In genomic region chr2:164167752-164168570, GRCm38 (mm10) we compare ENCODE assay signal across 9 mouse cellular contexts. TPM values are rescaled to one million over a fixed set of nuclear protein-coding genes. Genes with fewer than 3 reads are reported as not detected.
A peak's percentile ranks its signal among the peaks of the same experiment; 100 is the strongest.
DNase-seq lines count a peak whose midpoint lies in the region; ATAC-seq lines count a peak whose summit lies in the region.
"Had no signal": no experiment of that assay in that cellular context is flagged by ENCODE, and none has a peak within 500 bp of the region (broad histone marks: within the 10 kb centered on the region; RNA-seq: fewer than 3 reads in every experiment).

No protein-coding gene starts in this region.

- H3K9me3 ChIP-seq in lung, embryonic 16.5 days (ENCODE audit: control insufficient read depth, low read length): no peaks in the 10 kb centered on the region
- no peaks in the 10 kb centered on the region for H3K9me3 ChIP-seq in forebrain, embryonic 10.5 days
- no peaks in the 10 kb centered on the region for H3K9me3 ChIP-seq in limb, embryonic 12.5 days
- H3K9me3 ChIP-seq in stomach, embryonic 16.5 days (replicated peaks; ENCODE audit: control insufficient read depth, low read length): no peaks in the 10 kb centered on the region

- H3K4me2 ChIP-seq in lung, embryonic 16.5 days (ENCODE audit: low read depth, low read length): peak overlapping the region; percentile 54
- H3K4me2 ChIP-seq in limb, embryonic 12.5 days: peak overlapping the region; percentile 61
- H3K4me2 ChIP-seq in stomach, embryonic 16.5 days (ENCODE audit: low read depth, low read length): peak overlapping the region; percentile 56

- peaks cover 59% of the 10 kb centered on the region for H3K27me3 ChIP-seq in lung, embryonic 16.5 days (ENCODE audit: control insufficient read depth, insufficient read depth, low read depth, low read length)
- peaks cover 85% of the 10 kb centered on the region for H3K27me3 ChIP-seq in forebrain, embryonic 10.5 days (ENCODE audit: poor library complexity, severe bottlenecking)
- H3K27me3 ChIP-seq in limb, embryonic 12.5 days: peaks cover 82% of the 10 kb centered on the region
- H3K27me3 ChIP-seq in stomach, embryonic 16.5 days (ENCODE audit: control insufficient read depth, insufficient read depth, low read length): peaks cover 58% of the 10 kb centered on the region

- no peak overlapping the region for H3K27ac ChIP-seq in lung, embryonic 16.5 days (ENCODE audit: low read length)
- H3K27ac ChIP-seq in forebrain, embryonic 10.5 days: no peak overlapping the region
- no peak overlapping the region for H3K27ac ChIP-seq in limb, embryonic 12.5 days
- no peak overlapping the region for H3K27ac ChIP-seq in stomach, embryonic 16.5 days (ENCODE audit: low read length)

- no peak for DNase-seq in lung, postnatal 10 days
- DNase-seq in forebrain, embryonic 10.5 days (ENCODE audit: extremely low spot score, low spot score): no peak
- no peak for DNase-seq in urinary bladder, postnatal 14 days (ENCODE audit: low spot score)
- no peak for DNase-seq in layer of hippocampus, adult 9-10 months (ENCODE audit: low spot score)
- DNase-seq: cerebellum, adult 8-10 months had no signal

- ATAC-seq in lung, embryonic 16.5 days (ENCODE audit: low read depth): peak; percentile 36
- ATAC-seq in limb, embryonic 12.5 days (ENCODE audit: insufficient number of reproducible peaks, insufficient read depth, low FRiP score, low TSS enrichment, low read depth): no peak; the same call in 1 of the 2 replicates
- ATAC-seq in stomach, embryonic 16.5 days (ENCODE audit: insufficient read depth, low FRiP score): no peak; the same call in 1 of the 2 replicates

- no peaks in the 10 kb centered on the region for H3K36me3 ChIP-seq in lung, embryonic 16.5 days (ENCODE audit: control insufficient read depth, insufficient read depth, low read length)
- no peaks in the 10 kb centered on the region for H3K36me3 ChIP-seq in forebrain, embryonic 10.5 days (replicated peaks)
- H3K36me3 ChIP-seq in limb, embryonic 12.5 days: no peaks in the 10 kb centered on the region
- no peaks in the 10 kb centered on the region for H3K36me3 ChIP-seq in stomach, embryonic 16.5 days (ENCODE audit: control insufficient read depth, insufficient read depth, low read length)

- no peak overlapping the region for H3K9ac ChIP-seq in lung, embryonic 16.5 days (ENCODE audit: low read length)
- peak overlapping the region; percentile 45; the same call in 1 of the 2 replicates for H3K9ac ChIP-seq in limb, embryonic 12.5 days (replicated peaks)
- no peak overlapping the region for H3K9ac ChIP-seq in stomach, embryonic 16.5 days (ENCODE audit: low read length)

- 9% methylated on average over 90 of the region's 90 CpGs for WGBS in lung, embryonic 16.5 days
- WGBS in forebrain, embryonic 10.5 days: 13% methylated on average over 90 of the region's 90 CpGs
- 11% methylated on average over 90 of the region's 90 CpGs for WGBS in limb, embryonic 12.5 days
- 9% methylated on average over 90 of the region's 90 CpGs for WGBS in stomach, embryonic 16.5 days

- H3K4me1 ChIP-seq in lung, embryonic 16.5 days (replicated peaks; ENCODE audit: control insufficient read depth, insufficient read depth, low read length): peaks cover 12% of the 10 kb centered on the region
- H3K4me1 ChIP-seq in forebrain, embryonic 10.5 days: peaks cover 32% of the 10 kb centered on the region
- H3K4me1 ChIP-seq in limb, embryonic 12.5 days (replicated peaks): peaks cover 30% of the 10 kb centered on the region
- H3K4me1 ChIP-seq in stomach, embryonic 16.5 days (ENCODE audit: control insufficient read depth, insufficient read depth, low read length): peaks cover 15% of the 10 kb centered on the region

- H3K4me3 ChIP-seq in lung, embryonic 16.5 days (ENCODE audit: low read length): peak overlapping the region; percentile 39
- peak overlapping the region; percentile 43 for H3K4me3 ChIP-seq in forebrain, embryonic 10.5 days
- H3K4me3 ChIP-seq in limb, embryonic 12.5 days (replicated peaks): peak overlapping the region; percentile 41
- H3K4me3 ChIP-seq in stomach, embryonic 16.5 days (replicated peaks; ENCODE audit: low read length): peak overlapping the region; percentile 39

RNA-seq across cellular contexts. Expression of gene Kcns1, which starts 3.0 kb away (rescaled TPM):
- polyA plus RNA-seq in lung, embryonic 16.5 days (2015; fragmentation: Nextera tagmentation; extraction: Ambion mirVana): not detected in 2 replicates
- not detected in 2 replicates for polyA plus RNA-seq in forebrain, embryonic 10.5 days (2016; fragmentation: Nextera tagmentation; extraction: Ambion mirVana)
- polyA plus RNA-seq in limb, embryonic 12.5 days (2016; fragmentation: Nextera tagmentation; extraction: Ambion mirVana): 1.1 and 1.3 TPM in 2 replicates
- polyA plus RNA-seq in stomach, embryonic 16.5 days (2015; fragmentation: Nextera tagmentation; extraction: Ambion mirVana): 0.14 and 0.29 TPM in 2 replicates

RNA-seq across cellular contexts. Expression of gene Wfdc5, which starts 14.6 kb away (rescaled TPM):
- 0.16 TPM in 1 of 2 replicates, not detected in the other for polyA plus RNA-seq in lung, embryonic 16.5 days (2015; fragmentation: Nextera tagmentation; extraction: Ambion mirVana)
- not detected in 2 replicates for polyA plus RNA-seq in forebrain, embryonic 10.5 days (2016; fragmentation: Nextera tagmentation; extraction: Ambion mirVana)
- polyA plus RNA-seq in limb, embryonic 12.5 days (2016; fragmentation: Nextera tagmentation; extraction: Ambion mirVana): not detected in 2 replicates
- 11.0 and 27.7 TPM in 2 replicates for polyA plus RNA-seq in stomach, embryonic 16.5 days (2015; fragmentation: Nextera tagmentation; extraction: Ambion mirVana)

RNA-seq across cellular contexts. Expression of gene Wfdc12, which starts 22.4 kb away (rescaled TPM):
- polyA plus RNA-seq in lung, embryonic 16.5 days (2015; fragmentation: Nextera tagmentation; extraction: Ambion mirVana): 0.34 TPM in 1 of 2 replicates, not detected in the other
- polyA plus RNA-seq in forebrain, embryonic 10.5 days (2016; fragmentation: Nextera tagmentation; extraction: Ambion mirVana): not detected in 2 replicates
- not detected in 2 replicates for polyA plus RNA-seq in limb, embryonic 12.5 days (2016; fragmentation: Nextera tagmentation; extraction: Ambion mirVana)
- 0.31 TPM in 1 of 2 replicates, not detected in the other for polyA plus RNA-seq in stomach, embryonic 16.5 days (2015; fragmentation: Nextera tagmentation; extraction: Ambion mirVana)
- polyA plus RNA-seq: small intestine, adult 2 months had no signal

RNA-seq across cellular contexts. Expression of gene Wfdc15a, which starts 32.0 kb away (rescaled TPM):
- not detected in 2 replicates for polyA plus RNA-seq in lung, embryonic 16.5 days (2015; fragmentation: Nextera tagmentation; extraction: Ambion mirVana)
- not detected in 2 replicates for polyA plus RNA-seq in forebrain, embryonic 10.5 days (2016; fragmentation: Nextera tagmentation; extraction: Ambion mirVana)
- not detected in 2 replicates for polyA plus RNA-seq in limb, embryonic 12.5 days (2016; fragmentation: Nextera tagmentation; extraction: Ambion mirVana)
- polyA plus RNA-seq in stomach, embryonic 16.5 days (2015; fragmentation: Nextera tagmentation; extraction: Ambion mirVana): not detected in 2 replicates
- polyA plus RNA-seq: small intestine, adult 2 months had no signal

RNA-seq across cellular contexts. Expression of gene Wfdc15b, which starts 53.5 kb away (rescaled TPM):
- 1.1 TPM in 1 of 2 replicates, not detected in the other for polyA plus RNA-seq in lung, embryonic 16.5 days (2015; fragmentation: Nextera tagmentation; extraction: Ambion mirVana)
- not detected in 2 replicates for polyA plus RNA-seq in forebrain, embryonic 10.5 days (2016; fragmentation: Nextera tagmentation; extraction: Ambion mirVana)
- not detected in 2 replicates for polyA plus RNA-seq in limb, embryonic 12.5 days (2016; fragmentation: Nextera tagmentation; extraction: Ambion mirVana)
- 56.1 and 65.1 TPM in 2 replicates for polyA plus RNA-seq in stomach, embryonic 16.5 days (2015; fragmentation: Nextera tagmentation; extraction: Ambion mirVana)
- polyA plus RNA-seq: small intestine, adult 2 months had no signal

Comparison
In these comparisons a context has a peak if more than half of its experiments do, and no peak if none do; other contexts are left out.
1. RNA of gene Wfdc5, which starts 14.6 kb away (polyA plus RNA-seq): 11.0 to 27.7 TPM in stomach, embryonic 16.5 days; 0.16 TPM in lung, embryonic 16.5 days, not detected in forebrain, embryonic 10.5 days and not detected in limb, embryonic 12.5 days; every median in the first group is over 10 times any median in the second.
2. Peak in every context shown above with its lines, with median percentiles within 50 percentile points of each other: H3K4me2 ChIP-seq and H3K4me3 ChIP-seq.